Mouse (Mus musculus) embryo, embryonic 11.5 days (tissue): Measurements from ENCODE around the gene Mpdz.

Source experiments
- DNase-seq: peaks from one replicate; pipeline ENCODE4 v3.0.0-alpha.2; 2012; ENCODE audit warnings: low read depth, low spot score

Mpdz gene

GRCm38 (mm10) chr4:81392869-81393268, 49.7 kb downstream of the Mpdz start:
- DNase-seq: no peak

- DNase-seq: no peak
These were observed 53.4 kb downstream of the Mpdz start for GRCm38 (mm10) chr4:81389263-81389662.

- no peak for DNase-seq
These were observed 55.0 kb downstream of the Mpdz start for GRCm38 (mm10) chr4:81387644-81388043.

- no peak for DNase-seq
These were observed 70.3 kb downstream of the Mpdz start for GRCm38 (mm10) chr4:81372355-81372754.

GRCm38 (mm10) chr4:81351368-81351767, 91.2 kb downstream of the Mpdz start:
- DNase-seq: no peak

GRCm38 (mm10) chr4:81348646-81349045, 94.0 kb downstream of the Mpdz start:
- DNase-seq: no peak

GRCm38 (mm10) chr4:81345141-81345540, 97.5 kb downstream of the Mpdz start:
- no peak for DNase-seq

GRCm38 (mm10) chr4:81333628-81333991, 109.0 kb downstream of the Mpdz start:
- no peak for DNase-seq

- no peak for DNase-seq
These were observed 109.6 kb downstream of the Mpdz start for GRCm38 (mm10) chr4:81332901-81333627.

- DNase-seq: no peak
These were observed 110.2 kb downstream of the Mpdz start for GRCm38 (mm10) chr4:81332439-81332841.

GRCm38 (mm10) chr4:81327694-81328093, 114.9 kb downstream of the Mpdz start:
- DNase-seq: no peak

GRCm38 (mm10) chr4:81323853-81324252, 118.8 kb downstream of the Mpdz start:
- no peak for DNase-seq

- DNase-seq: no peak
These were observed 120.4 kb downstream of the Mpdz start for GRCm38 (mm10) chr4:81322232-81322631.

- DNase-seq: no peak
These were observed 128.0 kb downstream of the Mpdz start for GRCm38 (mm10) chr4:81314618-81315017.

- DNase-seq: no peak
These were observed 129.4 kb downstream of the Mpdz start for GRCm38 (mm10) chr4:81313246-81313645.

- DNase-seq: no peak
These were observed 132.5 kb downstream of the Mpdz start for GRCm38 (mm10) chr4:81310168-81310474.

GRCm38 (mm10) chr4:81309473-81310167, 133.0 kb downstream of the Mpdz start:
- DNase-seq: no peak

GRCm38 (mm10) chr4:81307596-81308265, 134.9 kb downstream of the Mpdz start:
- no peak for DNase-seq

GRCm38 (mm10) chr4:81302056-81302455, 140.6 kb downstream of the Mpdz start:
- no peak for DNase-seq

GRCm38 (mm10) chr4:81298384-81298783, 144.2 kb downstream of the Mpdz start:
- no peak for DNase-seq

- no peak for DNase-seq
These were observed 149.3 kb downstream of the Mpdz start for GRCm38 (mm10) chr4:81293309-81293708.

GRCm38 (mm10) chr4:81285564-81285963, 157.1 kb downstream of the Mpdz start:
- no peak for DNase-seq

- DNase-seq: no peak
These were observed 159.0 kb downstream of the Mpdz start for GRCm38 (mm10) chr4:81283611-81284010.
